Mouse (Mus musculus) cerebellum, adult 9-10 months (tissue): ENCODE data around the gene Tshr.

ENCODE experiments used
- DNase-seq: peaks from one replicate; pipeline ENCODE4 v3.0.0; 2022

The Tshr gene

DNA sequence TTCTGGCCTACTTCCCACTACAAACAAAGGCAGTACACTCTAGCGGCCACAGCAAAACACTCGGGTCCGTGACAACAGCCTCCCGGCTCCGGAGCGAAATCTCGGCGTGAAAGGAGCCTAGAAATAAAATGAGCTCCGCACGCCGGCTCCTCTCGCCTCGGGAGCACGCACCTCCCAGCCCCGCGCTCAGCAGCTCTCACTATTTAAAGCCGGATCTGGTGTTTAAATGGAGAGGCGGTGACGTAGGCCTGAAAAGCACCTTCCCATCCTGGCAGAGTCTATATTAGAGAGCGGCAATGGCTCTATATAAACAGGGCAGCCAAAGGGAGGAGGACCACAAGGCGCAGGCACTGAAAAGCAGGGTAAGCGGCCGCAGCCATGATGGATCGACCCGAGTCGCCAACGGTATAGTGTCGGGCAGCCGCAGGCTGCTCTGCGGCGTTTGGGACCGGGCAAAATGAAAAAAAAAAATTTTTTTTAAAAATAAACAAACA, 203.9 kb downstream of the Tshr start:
- DNase-seq: peak; percentile 97

DNA sequence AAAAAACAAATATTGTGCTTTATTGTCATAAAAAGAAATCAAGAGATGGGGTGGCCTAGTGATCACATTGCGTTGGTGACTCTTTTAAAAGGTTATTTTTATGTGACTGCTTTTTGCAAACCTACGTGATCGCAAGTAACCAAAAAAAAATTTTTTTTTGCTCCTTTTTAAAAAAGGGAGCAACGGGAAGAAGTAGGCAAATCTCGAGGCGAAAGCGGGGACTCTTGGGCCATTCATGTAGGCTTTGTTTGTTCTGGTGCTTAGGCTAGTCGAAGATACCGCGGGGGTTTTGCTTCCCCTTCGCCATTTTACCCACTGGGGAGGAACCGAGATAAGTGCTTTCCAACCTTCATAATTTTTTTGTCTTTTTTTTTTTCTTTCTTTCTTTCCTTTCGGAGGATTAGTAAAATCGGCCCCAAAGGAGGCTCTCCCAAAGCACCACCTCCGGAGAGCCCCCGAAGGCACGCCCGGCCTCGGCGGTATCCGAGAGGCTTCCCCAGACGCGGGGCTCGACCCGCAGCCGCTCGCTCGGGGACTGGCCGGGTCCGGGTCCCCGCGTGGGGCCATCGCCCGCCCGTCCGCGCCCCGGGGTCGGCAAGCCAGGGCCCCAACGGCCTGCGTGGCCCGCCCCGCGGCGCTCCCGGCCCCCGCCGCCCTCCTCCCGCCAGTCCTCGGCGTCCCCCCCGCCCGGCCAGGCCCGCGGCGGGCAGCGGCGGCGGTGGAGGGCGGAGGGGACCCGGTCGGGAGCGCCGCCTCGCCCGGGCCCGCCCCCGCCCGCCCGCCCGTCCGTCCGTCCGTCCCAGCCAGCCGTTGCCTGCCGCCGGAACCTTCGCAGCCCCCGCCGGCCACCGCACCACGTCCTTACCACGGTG, 204.5 kb downstream of the Tshr start:
- peak; percentile 67 for DNase-seq

DNA sequence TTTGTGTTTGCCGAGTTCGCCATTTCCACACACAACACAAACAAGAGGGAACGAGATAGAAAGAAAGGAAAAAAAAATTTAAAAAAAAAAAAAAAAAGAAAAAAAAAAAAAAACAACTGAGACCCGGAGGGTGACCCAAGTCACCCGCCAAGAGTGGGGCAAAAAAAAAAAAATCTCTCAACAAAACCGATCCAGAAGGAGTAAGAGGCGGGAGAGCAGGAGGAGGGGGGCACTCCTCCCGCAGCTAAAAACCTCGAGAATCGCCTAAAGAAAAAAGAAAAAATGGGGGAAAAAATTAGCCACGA, 205.1 kb downstream of the Tshr start:
- DNase-seq: no peak

- DNase-seq: peak; percentile 95
These were observed 205.7 kb downstream of the Tshr start, which contains the start of gene Gtf2a1 for GRCm38 (mm10) chr12:91589847-91590690. TSS of gene Gtf2a1 (minus strand) at chr12:91590487.

DNA sequence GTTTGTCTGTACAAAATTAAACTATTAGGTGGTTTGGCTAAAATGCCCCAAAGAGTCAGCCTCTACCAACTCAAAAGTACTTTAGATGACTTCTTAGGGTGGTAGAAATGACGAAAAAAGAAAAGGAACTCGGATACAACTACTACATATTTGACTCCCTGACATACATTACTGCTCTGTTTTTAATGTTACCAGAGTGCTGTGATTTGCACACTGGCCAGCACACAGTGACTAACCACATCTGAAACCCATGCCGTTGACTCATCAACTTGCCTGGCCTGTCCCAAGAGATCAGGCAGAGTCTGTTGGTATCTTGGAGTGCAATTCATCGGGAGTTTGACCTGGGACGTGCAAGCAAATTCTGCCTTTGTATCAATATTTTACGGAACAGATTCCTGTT, 206.4 kb downstream of the Tshr start:
- no peak for DNase-seq

- no peak for DNase-seq
These were observed 206.8 kb downstream of the Tshr start for GRCm38 (mm10) chr12:91591191-91591590.

DNA sequence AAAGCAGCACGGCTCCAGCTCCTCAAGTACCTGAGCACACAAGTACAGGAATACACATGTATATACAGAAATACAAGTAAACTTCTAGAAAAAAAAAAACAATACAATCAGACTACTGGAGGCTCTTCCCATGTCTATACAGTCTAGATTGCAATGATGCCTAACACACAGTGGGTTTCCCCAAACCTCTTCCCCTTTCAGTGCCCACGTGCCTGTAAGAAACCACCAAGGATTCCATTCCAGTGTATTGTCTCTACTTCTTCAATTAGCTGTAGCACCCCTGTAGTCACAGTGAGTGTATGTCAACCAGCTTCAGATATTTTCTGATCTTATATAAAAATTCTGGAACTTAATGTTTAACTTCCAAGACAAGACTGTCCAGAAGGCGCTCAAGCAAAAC, 207.8 kb downstream of the Tshr start:
- DNase-seq: no peak
